Mouse (Mus musculus) heart, postnatal 0 days (tissue): ENCODE measurements around the gene Ush1g. TPM values are rescaled to one million over a fixed set of nuclear protein-coding genes. Genes with fewer than 3 reads are reported as not detected.

Source experiments
- ATAC-seq: fragments of 200-750 bp; cut with Nextera tagmentation; 2 replicates; pipeline ENCODE4 v1.8.0; 2017; ENCODE audit warnings: low read depth, moderate number of reproducible peaks, moderate library complexity; ENCODE audit not compliant: insufficient read depth
- DNase-seq: peaks from one replicate; pipeline ENCODE4 v3.0.0-alpha.2; 2016; ENCODE audit warnings: low spot score
- H3K27ac ChIP-seq: fragments of 300-500 bp; sonication (generic); 2 replicates; pipeline ENCODE4 v1.5.1; 2014; ENCODE audit warnings: low read depth, mild to moderate bottlenecking
- H3K27me3 ChIP-seq: fragments of 300-500 bp; sonication (generic); 2 replicates; pipeline ENCODE4 v1.6.1; 2014; ENCODE audit warnings: low read length, mixed read lengths; ENCODE audit not compliant: control insufficient read depth, insufficient read depth
- H3K36me3 ChIP-seq: fragments of 300-500 bp; sonication (generic); replicated peaks from 2 replicates; pipeline ENCODE4 v1.6.1; 2014; ENCODE audit warnings: low read length, mixed read lengths; ENCODE audit not compliant: control insufficient read depth, insufficient read depth
- H3K4me1 ChIP-seq: fragments of 300-500 bp; sonication (generic); 2 replicates; pipeline ENCODE4 v1.6.1; 2014; ENCODE audit warnings: antibody characterized with exemption; ENCODE audit not compliant: control insufficient read depth, insufficient read depth
- H3K4me2 ChIP-seq: fragments of 300-500 bp; sonication (generic); 2 replicates; pipeline ENCODE4 v1.6.1; 2014; ENCODE audit warnings: low read depth, mild to moderate bottlenecking, low read length, moderate library complexity
- H3K4me3 ChIP-seq: fragments of 300-500 bp; sonication (generic); 2 replicates; pipeline ENCODE4 v1.5.1; 2014; ENCODE audit warnings: low read depth, low read length
- H3K9ac ChIP-seq: fragments of 300-500 bp; sonication (generic); replicated peaks from 2 replicates; pipeline ENCODE4 v1.6.1; 2014; ENCODE audit warnings: low read depth, low read length, mixed read lengths
- H3K9me3 ChIP-seq: fragments of 300-500 bp; sonication (generic); replicated peaks from 2 replicates; pipeline ENCODE4 v1.6.1; 2016; ENCODE audit warnings: low read length; ENCODE audit not compliant: control insufficient read depth
- CTCF ChIP-seq: IDR thresholded peaks from 2 replicates; pipeline ENCODE4 v1.5.1; 2016; ENCODE audit warnings: antibody characterized with exemption, control low read depth, low read depth
- EP300 ChIP-seq: IDR thresholded peaks from 2 replicates; pipeline ENCODE4 v1.6.1; 2016; ENCODE audit warnings: antibody characterized with exemption, low read depth
- WGBS: fragments of 180-500 bp; shearing (Covaris S2); extraction: QIAGEN DNeasy Blood & Tissue Kit; methylation state at CpG from one replicate; pipeline ENCODE4 v1.1.7; 2014; 5-methylcytosine and 5-hydroxymethylcytosine counted together
- polyA plus RNA-seq: library from polyadenylated mRNA; unstranded; fragments of >200 nt; fragmentation: Nextera tagmentation; extraction: Ambion mirVana; gene quantifications from 2 replicates; pipeline ENCODE4 v1.2.1, GENCODE M21; 2015
- total RNA-seq: library from RNA; depleted of rRNA; stranded (reverse); fragments of >200 nt; gene quantifications from 2 replicates; pipeline ENCODE4 v1.2.3, GENCODE M21; 2014; ENCODE audit warnings: low replicate concordance

Gene Ush1g
- total and polyA plus RNA-seq, 2 experiments from 2014 or later: 0.03 TPM; not detected in 1

DNA sequence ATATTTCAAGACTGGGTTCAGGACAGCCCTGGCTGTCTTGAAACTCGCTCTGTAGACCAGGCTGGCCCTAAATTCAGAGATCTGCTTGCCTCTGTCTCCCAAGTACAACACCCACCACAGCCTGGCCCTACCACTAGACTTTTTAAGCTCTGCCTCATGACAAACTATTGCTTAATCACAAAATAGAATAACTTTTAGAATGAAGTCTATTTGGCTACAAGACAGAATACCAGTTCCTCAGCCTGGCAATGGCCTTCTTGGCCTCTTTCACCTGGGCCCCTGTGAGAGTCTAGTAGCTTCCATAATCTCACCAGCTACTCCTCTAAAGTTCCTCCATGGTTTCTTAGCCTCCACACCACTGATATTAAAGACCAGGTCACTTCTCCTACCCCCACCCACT, 31.5 kb downstream of the Ush1g start:
- Histone ChIP-seq H3K36me3 (no peaks in the 10 kb centered on the region), H3K4me2 (no peak overlapping the region), H3K4me3 (no peak overlapping the region), H3K27me3 (no peaks in the 10 kb centered on the region), H3K9ac (no peak overlapping the region), H3K27ac (no peak overlapping the region), H3K9me3 (no peaks in the 10 kb centered on the region), H3K4me1 (peaks cover 17% of the 10 kb centered on the region)
- ATAC-seq (no peak), DNase-seq (no peak)
- no peak for TF ChIP-seq EP300
- TF ChIP-seq CTCF: no peak
- 79% methylated on average over 1 of the region's 1 CpGs for WGBS

- Histone ChIP-seq H3K36me3 (no peaks in the 10 kb centered on the region), H3K4me1 (peaks cover 17% of the 10 kb centered on the region), H3K4me3 (no peak overlapping the region), H3K9ac (no peak overlapping the region), H3K9me3 (no peaks in the 10 kb centered on the region), H3K4me2 (no peak overlapping the region), H3K27ac (no peak overlapping the region), H3K27me3 (no peaks in the 10 kb centered on the region)
- ATAC-seq: no peak
- no peak for DNase-seq
- 59% methylated on average over 8 of the region's 8 CpGs for WGBS
- TF ChIP-seq CTCF (no peak), EP300 (no peak)
Measured at GRCm38 (mm10) chr11:115289885-115290284, 32.0 kb downstream of the Ush1g start.

- TF ChIP-seq EP300 (no peak), CTCF (no peak)
- H3K4me2 ChIP-seq: no peak overlapping the region
- peaks cover 17% of the 10 kb centered on the region for H3K4me1 ChIP-seq
- no peaks in the 10 kb centered on the region for H3K27me3 ChIP-seq
- H3K9ac ChIP-seq: no peak overlapping the region
- 70% methylated on average over 2 of the region's 2 CpGs for WGBS
- H3K4me3 ChIP-seq: no peak overlapping the region
- ATAC-seq (no peak), DNase-seq (no peak)
- H3K27ac ChIP-seq: no peak overlapping the region
- H3K9me3 ChIP-seq: no peaks in the 10 kb centered on the region
- no peaks in the 10 kb centered on the region for H3K36me3 ChIP-seq
Measured at GRCm38 (mm10) chr11:115288305-115288704, 33.5 kb downstream of the Ush1g start.

- H3K4me3 ChIP-seq: no peak overlapping the region
- H3K27ac ChIP-seq: no peak overlapping the region
- WGBS: 85% methylated on average over 5 of the region's 5 CpGs
- H3K27me3 ChIP-seq: no peaks in the 10 kb centered on the region
- peaks cover 12% of the 10 kb centered on the region; the same call in 1 of the 2 replicates for H3K4me1 ChIP-seq
- no peak overlapping the region for H3K9ac ChIP-seq
- no peak for TF ChIP-seq EP300
- TF ChIP-seq CTCF: no peak
- no peaks in the 10 kb centered on the region for H3K9me3 ChIP-seq
- no peaks in the 10 kb centered on the region for H3K36me3 ChIP-seq
- DNase-seq (no peak), ATAC-seq (no peak)
- H3K4me2 ChIP-seq: no peak overlapping the region
Measured at GRCm38 (mm10) chr11:115287386-115287785, 34.5 kb downstream of the Ush1g start.

DNA sequence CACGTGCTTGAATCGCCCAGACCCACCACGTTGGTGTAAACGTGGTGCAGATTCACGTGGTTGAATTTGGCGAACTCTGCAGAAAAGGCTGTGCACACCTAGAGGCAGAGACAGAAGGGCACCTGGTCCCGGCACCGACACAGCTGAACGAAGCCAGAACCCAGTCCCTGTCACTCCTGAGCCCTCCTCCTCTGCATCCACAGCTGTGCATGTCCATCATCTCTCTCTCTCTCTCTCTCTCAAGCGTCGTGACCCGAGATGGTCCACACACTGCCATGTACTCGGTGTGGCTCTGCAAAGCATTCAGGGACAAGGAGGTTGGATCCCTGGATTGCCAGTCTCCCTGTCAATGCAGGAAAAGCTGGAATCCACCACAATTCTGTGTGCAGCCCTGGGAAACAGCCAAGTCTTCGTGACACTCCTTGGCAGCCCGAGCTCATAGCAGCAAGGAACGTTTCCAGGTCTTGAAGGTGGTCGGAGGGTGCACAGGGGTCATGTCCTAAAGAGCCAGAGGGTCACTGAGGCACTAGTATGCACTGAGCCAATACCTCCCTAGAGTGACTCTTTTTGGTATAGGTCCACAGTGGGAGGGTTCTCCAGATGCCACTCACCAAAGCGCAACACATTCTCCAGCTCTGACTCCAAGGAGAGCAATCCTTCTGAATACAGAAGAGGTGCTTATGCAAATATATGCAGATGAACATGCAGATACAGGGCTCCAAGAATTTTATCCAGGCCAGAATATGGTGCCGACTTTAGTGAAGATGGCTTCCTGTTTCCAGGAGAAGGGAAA, 35.4 kb downstream of the Ush1g start:
- H3K9ac ChIP-seq: no peak overlapping the region
- DNase-seq (no peak), ATAC-seq (no peak)
- no peak overlapping the region for H3K4me3 ChIP-seq
- no peaks in the 10 kb centered on the region for H3K9me3 ChIP-seq
- no peaks in the 10 kb centered on the region for H3K27me3 ChIP-seq
- H3K27ac ChIP-seq: no peak overlapping the region
- H3K36me3 ChIP-seq: no peaks in the 10 kb centered on the region
- TF ChIP-seq CTCF (no peak), EP300 (no peak)
- no peak overlapping the region for H3K4me2 ChIP-seq
- WGBS: 67% methylated on average over 19 of the region's 19 CpGs
- H3K4me1 ChIP-seq: peaks cover 11% of the 10 kb centered on the region; the same call in 1 of the 2 replicates

DNA sequence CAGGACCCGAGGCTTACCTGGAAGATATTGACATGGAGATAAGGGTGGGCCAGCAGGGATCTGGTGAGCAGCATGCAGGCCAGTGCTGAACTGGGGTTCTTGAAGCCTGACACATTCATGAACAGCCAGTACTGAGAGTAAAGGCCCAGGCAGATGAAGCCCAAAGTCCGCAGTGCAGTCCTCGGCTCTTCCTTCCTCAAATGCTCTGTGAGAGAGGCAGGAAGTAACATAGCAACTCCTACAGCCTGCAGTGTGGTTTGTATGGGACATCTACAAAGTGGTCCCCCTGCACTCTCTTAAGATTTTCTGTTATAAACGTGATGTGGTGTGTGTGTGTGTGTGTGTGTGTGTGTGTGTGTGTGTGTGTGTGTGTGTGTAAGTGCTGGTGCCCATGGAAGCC, 36.6 kb downstream of the Ush1g start:
- TF ChIP-seq EP300: no peak
- TF ChIP-seq CTCF: no peak
- 42% methylated on average over 4 of the region's 4 CpGs for WGBS
- H3K4me1 ChIP-seq: no peaks in the 10 kb centered on the region
- H3K4me3 ChIP-seq: no peak overlapping the region
- no peak for ATAC-seq
- no peak overlapping the region for H3K27ac ChIP-seq
- no peaks in the 10 kb centered on the region for H3K27me3 ChIP-seq
- no peak overlapping the region for H3K9ac ChIP-seq
- H3K4me2 ChIP-seq: no peak overlapping the region
- H3K36me3 ChIP-seq: no peaks in the 10 kb centered on the region
- DNase-seq: no peak
- no peaks in the 10 kb centered on the region for H3K9me3 ChIP-seq
